Mouse (Mus musculus): ENCODE data around the gene Mien1.

- TF ChIP-seq CTCF (IDR thresholded peaks at IDR 0.05; ENCODE audit: insufficient read depth, low read length) (no peak), POLR2A (IDR thresholded peaks at IDR 0.05; ENCODE audit: borderline replicate concordance, extremely low read depth, low read depth, low read length) (no peak)
Measured at GRCm38 (mm10) chr11:98390141-98390540, 48.6 kb downstream of the Mien1 start.

Measured in lung, adult 2 months (tissue).